In the genomic region with DNA sequence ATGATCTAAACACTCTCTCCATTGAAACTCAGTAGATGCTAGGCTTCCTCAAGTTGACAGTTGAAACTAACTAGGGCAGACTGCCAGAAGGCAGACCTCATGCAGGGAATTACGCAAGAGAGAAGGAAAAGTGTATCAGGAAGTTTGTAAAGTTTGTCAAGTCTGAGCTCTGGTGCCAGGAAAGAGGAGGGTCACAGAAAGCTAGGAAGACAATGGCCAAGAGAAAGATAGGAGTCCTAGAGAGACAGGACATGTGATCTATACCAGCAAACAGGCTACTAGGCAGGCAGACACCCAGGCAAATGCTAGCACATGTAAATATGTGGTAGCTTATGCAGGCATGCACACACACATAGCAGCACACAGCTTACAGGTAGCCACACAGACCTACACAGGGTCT, we compare ENCODE assay signal across 10 mouse cellular contexts. TPM values are rescaled to one million over a fixed set of nuclear protein-coding genes. Genes with fewer than 3 reads are reported as not detected.
DNase-seq lines count a peak whose midpoint lies in the region; ATAC-seq and TF ChIP-seq lines count a peak whose summit lies in the region.
"Had no signal": no experiment of that assay in that cellular context is flagged by ENCODE, and none has a peak within 500 bp of the region (broad histone marks: within the 10 kb centered on the region; RNA-seq: fewer than 3 reads in every experiment).

No protein-coding gene starts in this region.

- no peak overlapping the region for H3K27ac ChIP-seq in liver, embryonic 16.5 days (ENCODE audit: low read length)
- H3K27ac ChIP-seq in liver, embryonic 11.5 days (ENCODE audit: low read depth, low read length) = no peak overlapping the region
- H3K27ac ChIP-seq in hindbrain, postnatal 0 days = no peak overlapping the region
- H3K27ac ChIP-seq: embryonic facial prominence, embryonic 13.5 days; neural tube, embryonic 13.5 days had no signal

- peaks cover 9% of the 10 kb centered on the region for H3K4me1 ChIP-seq in liver, embryonic 16.5 days (ENCODE audit: control insufficient read depth, low read depth, low read length)
- no peaks in the 10 kb centered on the region for H3K4me1 ChIP-seq in liver, embryonic 11.5 days (replicated peaks; ENCODE audit: control insufficient read depth, insufficient read depth, low read length)
- H3K4me1 ChIP-seq in hindbrain, postnatal 0 days (ENCODE audit: insufficient read depth, low read length) = no peaks in the 10 kb centered on the region
- H3K4me1 ChIP-seq: embryonic facial prominence, embryonic 13.5 days had no signal

- no peak for DNase-seq in liver, embryonic 11.5 days (ENCODE audit: low spot score)
- peak; percentile 14 to 20 for DNase-seq in heart, postnatal 36 days
- DNase-seq in lung, postnatal 25 days (ENCODE audit: low spot score) = peak; percentile 76
- no peak for DNase-seq in left cerebral cortex, adult 8-10 months (ENCODE audit: low spot score in 2 of 2)
- DNase-seq in hindbrain, postnatal 0 days (ENCODE audit: low spot score) = no peak

- no peaks in the 10 kb centered on the region for H3K9me3 ChIP-seq in liver, embryonic 16.5 days (replicated peaks; ENCODE audit: control insufficient read depth, low read length)
- no peaks in the 10 kb centered on the region for H3K9me3 ChIP-seq in liver, embryonic 11.5 days (ENCODE audit: control insufficient read depth, low read length)
- no peaks in the 10 kb centered on the region for H3K9me3 ChIP-seq in hindbrain, postnatal 0 days (ENCODE audit: low read length)
- H3K9me3 ChIP-seq: embryonic facial prominence, embryonic 13.5 days; neural tube, embryonic 13.5 days had no signal

- intact Hi-C loops in heart, postnatal 36 days (cut with DNase I) = no loop called here

- no peak overlapping the region for H3K9ac ChIP-seq in liver, embryonic 16.5 days (ENCODE audit: low read depth, low read length)
- H3K9ac ChIP-seq in liver, embryonic 11.5 days (ENCODE audit: low read depth, low read length) = no peak overlapping the region
- H3K9ac ChIP-seq in hindbrain, postnatal 0 days (replicated peaks; ENCODE audit: low read length) = no peak overlapping the region
- H3K9ac ChIP-seq: embryonic facial prominence, embryonic 13.5 days; neural tube, embryonic 13.5 days had no signal

- H3K4me2 ChIP-seq in liver, embryonic 16.5 days (ENCODE audit: low read depth, low read length) = no peak overlapping the region
- no peak overlapping the region for H3K4me2 ChIP-seq in liver, embryonic 11.5 days
- H3K4me2 ChIP-seq in hindbrain, postnatal 0 days (ENCODE audit: low read depth, low read length) = no peak overlapping the region
- H3K4me2 ChIP-seq: embryonic facial prominence, embryonic 13.5 days; neural tube, embryonic 13.5 days had no signal

- no peaks in the 10 kb centered on the region for H3K27me3 ChIP-seq in liver, embryonic 16.5 days (ENCODE audit: control insufficient read depth, insufficient read depth, low read depth, low read length)
- H3K27me3 ChIP-seq in liver, embryonic 11.5 days (replicated peaks; ENCODE audit: control insufficient read depth, insufficient read depth, low read length) = no peaks in the 10 kb centered on the region
- no peaks in the 10 kb centered on the region for H3K27me3 ChIP-seq in hindbrain, postnatal 0 days (ENCODE audit: insufficient read depth, low read length)
- H3K27me3 ChIP-seq: embryonic facial prominence, embryonic 13.5 days; neural tube, embryonic 13.5 days had no signal

- ATAC-seq in liver, embryonic 16.5 days (ENCODE audit: low read depth) = peak; percentile 32; the same call in 1 of the 2 replicates
- ATAC-seq in liver, embryonic 11.5 days (replicated peaks; ENCODE audit: low FRiP score) = no peak
- peak; percentile 96 for ATAC-seq in granulocyte monocyte progenitor cell, adult 5-6 weeks (replicated peaks; ENCODE audit: poor library complexity, severe bottlenecking)
- no peak for ATAC-seq in hindbrain, postnatal 0 days

- WGBS in liver, embryonic 16.5 days (ENCODE audit: insufficient replicate concordance) = 35% methylated on average over 1 of the region's 1 CpGs
- WGBS in liver, embryonic 11.5 days = 59% methylated on average over 1 of the region's 1 CpGs
- WGBS in hindbrain, postnatal 0 days = 39% methylated on average over 1 of the region's 1 CpGs

- H3K4me3 ChIP-seq in liver, embryonic 16.5 days (ENCODE audit: low read depth, low read length) = no peak overlapping the region
- no peak overlapping the region for H3K4me3 ChIP-seq in liver, embryonic 11.5 days (ENCODE audit: low read depth, low read length)
- H3K4me3 ChIP-seq in hindbrain, postnatal 0 days (ENCODE audit: low read length) = no peak overlapping the region
- H3K4me3 ChIP-seq: embryonic facial prominence, embryonic 13.5 days; neural tube, embryonic 13.5 days had no signal

- TF ChIP-seq CTCF in hindbrain, postnatal 0 days (IDR thresholded peaks at IDR 0.05; ENCODE audit: low read depth) = no peak

- H3K36me3 ChIP-seq in liver, embryonic 16.5 days (ENCODE audit: control insufficient read depth, insufficient read depth) = no peaks in the 10 kb centered on the region
- no peaks in the 10 kb centered on the region for H3K36me3 ChIP-seq in liver, embryonic 11.5 days (ENCODE audit: control insufficient read depth, insufficient read depth, low read length)
- H3K36me3 ChIP-seq in hindbrain, postnatal 0 days (ENCODE audit: insufficient read depth, low read length) = no peaks in the 10 kb centered on the region

RNA-seq across cellular contexts. Expression of gene Cyp39a1, which starts 8.0 kb away (rescaled TPM):
- 14.4 and 14.7 TPM in 2 replicates for polyA plus RNA-seq in liver, embryonic 16.5 days (2015; fragmentation: Nextera tagmentation; extraction: Ambion mirVana)
- polyA plus RNA-seq in liver, embryonic 11.5 days (2014; fragmentation: Nextera tagmentation; extraction: Ambion mirVana) = 4.1 and 4.2 TPM in 2 replicates
- 2.3 and 2.4 TPM in 2 replicates for total RNA-seq in granulocyte monocyte progenitor cell, adult 5-6 weeks (2014; fragmentation: Nextera tagmentation)
- total RNA-seq in granulocyte monocyte progenitor cell, adult 5-6 weeks (2017) = 4.0 and 5.2 TPM in 2 replicates
- total RNA-seq in heart, postnatal 36 days (2021) = 1 to 10 TPM; 6.7 TPM
- 1 to 10 TPM; 1.8 to 3.3 (median 2.5) TPM for total RNA-seq in left cerebral cortex, adult 8-10 months (2022)
- 1.2 and 1.9 TPM in 2 replicates for total RNA-seq in hindbrain, postnatal 0 days (2014; rRNA removed)
- polyA plus RNA-seq in hindbrain, postnatal 0 days (2015; fragmentation: Nextera tagmentation; extraction: Ambion mirVana) = 13.3 and 16.0 TPM in 2 replicates

RNA-seq across cellular contexts. Expression of gene Slc25a27, which starts 8.2 kb away (rescaled TPM):
- polyA plus RNA-seq in liver, embryonic 16.5 days (2015; fragmentation: Nextera tagmentation; extraction: Ambion mirVana) = 1.1 and 1.4 TPM in 2 replicates
- polyA plus RNA-seq in liver, embryonic 11.5 days (2014; fragmentation: Nextera tagmentation; extraction: Ambion mirVana) = 4.4 and 6.0 TPM in 2 replicates
- 5.1 and 6.4 TPM in 2 replicates for total RNA-seq in granulocyte monocyte progenitor cell, adult 5-6 weeks (2014; fragmentation: Nextera tagmentation)
- 1.4 and 3.0 TPM in 2 replicates for total RNA-seq in granulocyte monocyte progenitor cell, adult 5-6 weeks (2017)
- 1 to 10 TPM; 3.0 to 3.4 TPM for total RNA-seq in heart, postnatal 36 days (2021)
- total RNA-seq in left cerebral cortex, adult 8-10 months (2022) = 10 to 100 TPM; 37.9 to 43.8 (median 39.7) TPM
- 41.8 and 45.1 TPM in 2 replicates for total RNA-seq in hindbrain, postnatal 0 days (2014; rRNA removed)
- polyA plus RNA-seq in hindbrain, postnatal 0 days (2015; fragmentation: Nextera tagmentation; extraction: Ambion mirVana) = 70.6 and 71.4 TPM in 2 replicates

RNA-seq across cellular contexts. Expression of gene Tdrd6, which starts 45.1 kb away (rescaled TPM):
- 0.08 TPM in 1 of 2 replicates, not detected in the other for polyA plus RNA-seq in liver, embryonic 16.5 days (2015; fragmentation: Nextera tagmentation; extraction: Ambion mirVana)
- polyA plus RNA-seq in liver, embryonic 11.5 days (2014; fragmentation: Nextera tagmentation; extraction: Ambion mirVana) = 0.15 TPM in 1 of 2 replicates, not detected in the other
- total RNA-seq in granulocyte monocyte progenitor cell, adult 5-6 weeks (2014; fragmentation: Nextera tagmentation) = not detected in 2 replicates
- total RNA-seq in granulocyte monocyte progenitor cell, adult 5-6 weeks (2017) = not detected in 2 replicates
- not detected for total RNA-seq in heart, postnatal 36 days (2021)
- 1 to 10 TPM in 1 of 4 experiments, under 1 TPM in 3; 0.42 to 1.2 (median 0.51) TPM for total RNA-seq in left cerebral cortex, adult 8-10 months (2022)
- total RNA-seq in hindbrain, postnatal 0 days (2014; rRNA removed) = 1.6 and 3.5 TPM in 2 replicates
- polyA plus RNA-seq in hindbrain, postnatal 0 days (2015; fragmentation: Nextera tagmentation; extraction: Ambion mirVana) = 0.43 and 0.79 TPM in 2 replicates
- total RNA-seq: gastrocnemius, adult 8-10 months had no signal

Comparison
In these comparisons a context has a peak if more than half of its experiments do, and no peak if none do; other contexts are left out.
1. ATAC-seq: peak in liver, embryonic 16.5 days (single experiment) and granulocyte monocyte progenitor cell, adult 5-6 weeks (single experiment); none in liver, embryonic 11.5 days (single experiment) and hindbrain, postnatal 0 days (single experiment).
2. DNase-seq: peak in heart, postnatal 36 days (2 of 2) and lung, postnatal 25 days (single experiment); none in liver, embryonic 11.5 days (single experiment), left cerebral cortex, adult 8-10 months (0 of 2) and hindbrain, postnatal 0 days (single experiment).